Mouse (Mus musculus): ENCODE measurements around the gene Txndc11.

- TF ChIP-seq POLR2A (IDR thresholded peaks at IDR 0.05; ENCODE audit: control insufficient read depth in 1 of 2, insufficient read depth in 1 of 2, low read depth in 1 of 2, low read length in 2 of 2, poor library complexity in 1 of 2): no peak
- TF ChIP-seq EP300 (IDR thresholded peaks at IDR 0.05; ENCODE audit: low read depth in 1 of 2, low read length in 2 of 2): no peak
- no peak for TF ChIP-seq CTCF (IDR thresholded peaks at IDR 0.05 in 2 of 3, conservative IDR thresholded peaks at IDR 0.05 in 1 of 3; ENCODE audit: control insufficient read depth in 1 of 3, insufficient read depth in 1 of 3, low read depth in 2 of 3, low read length in 3 of 3, poor library complexity in 1 of 3, severe bottlenecking in 1 of 3)
- TF ChIP-seq ELF1 (IDR thresholded peaks at IDR 0.05; ENCODE audit: low read depth, low read length): no peak
- no peak for TF ChIP-seq ZC3H11A (IDR thresholded peaks at IDR 0.05; ENCODE audit: low read depth, low read length)
- no peak for TF ChIP-seq ZKSCAN1 (IDR thresholded peaks at IDR 0.05; ENCODE audit: low read depth, low read length)
- no peak for TF ChIP-seq HCFC1 (IDR thresholded peaks at IDR 0.05; ENCODE audit: low read depth, low read length)
- TF ChIP-seq MYC (IDR thresholded peaks at IDR 0.05; ENCODE audit: low read depth, low read length): no peak
- TF ChIP-seq E2F4 (IDR thresholded peaks at IDR 0.05; ENCODE audit: borderline replicate concordance, low read depth, low read length): no peak
- no peak for TF ChIP-seq GABPA (IDR thresholded peaks at IDR 0.05; ENCODE audit: low read depth, low read length)
- no peak for TF ChIP-seq MEF2A (IDR thresholded peaks at IDR 0.05; ENCODE audit: extremely low read depth, insufficient replicate concordance, low read depth, low read length, poor library complexity, severe bottlenecking)
- no peak for TF ChIP-seq KAT2A (conservative IDR thresholded peaks at IDR 0.05; ENCODE audit: low read depth, low read length)
- no peak for TF ChIP-seq CHD2 (IDR thresholded peaks at IDR 0.05; ENCODE audit: low read length)
Observed at GRCm38 (mm10) chr16:11046437-11046836, 88.0 kb downstream of the Txndc11 start.
